8 mouse cellular contexts compared by ENCODE assay signal in the genomic region with DNA sequence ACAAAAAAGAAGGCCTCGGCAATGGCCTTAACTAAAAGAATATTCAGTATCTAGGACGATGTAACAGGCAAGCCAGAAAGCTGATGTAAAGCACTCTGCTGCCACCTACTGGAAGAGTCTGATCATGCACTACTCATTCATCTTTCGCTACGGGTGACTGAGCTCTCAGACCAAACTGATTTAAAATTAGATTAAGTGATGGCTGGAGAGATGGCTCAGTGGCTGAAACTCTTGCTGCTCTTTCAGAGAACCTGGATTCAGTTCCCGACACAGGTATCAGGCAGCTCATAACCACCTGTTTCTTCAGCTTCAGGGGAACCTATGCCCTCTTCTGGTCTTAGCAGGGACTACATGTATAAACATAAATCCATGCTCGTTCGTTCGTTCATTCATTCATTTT. TPM values are rescaled to one million over a fixed set of nuclear protein-coding genes. Genes with fewer than 3 reads are reported as not detected.
DNase-seq lines count a peak whose midpoint lies in the region; ATAC-seq lines count a peak whose summit lies in the region.

No protein-coding gene starts in this region.

- ATAC-seq in kidney, embryonic 14.5 days (ENCODE audit: low FRiP score, low TSS enrichment), result no peak
- 0 out of 2 replicates have a peak, but pooled peaks have one; percentile 54 for ATAC-seq in intestine, embryonic 14.5 days (replicated peaks; ENCODE audit: low FRiP score, low TSS enrichment, low read depth)
- ATAC-seq in midbrain, embryonic 11.5 days (ENCODE audit: low FRiP score), result 0 out of 2 replicates have a peak, but pooled peaks have one; percentile 48

- H3K36me3 ChIP-seq in kidney, embryonic 14.5 days (ENCODE audit: control insufficient read depth, insufficient read depth, low read length), result peaks cover 25% of the 10 kb centered on the region
- H3K36me3 ChIP-seq in intestine, embryonic 14.5 days (ENCODE audit: control insufficient read depth, insufficient read depth, low read length), result peaks cover 33% of the 10 kb centered on the region
- H3K36me3 ChIP-seq in midbrain, embryonic 11.5 days (ENCODE audit: control insufficient read depth, insufficient read depth, low read length), result peaks cover 4% of the 10 kb centered on the region

- 19% methylated on average over 8 of the region's 8 CpGs for WGBS in kidney, embryonic 14.5 days
- WGBS in intestine, embryonic 14.5 days, result 16% methylated on average over 8 of the region's 8 CpGs
- 26% methylated on average over 8 of the region's 8 CpGs for WGBS in midbrain, embryonic 11.5 days

- peaks cover 6% of the 10 kb centered on the region; the same call in 1 of the 2 replicates for H3K4me1 ChIP-seq in kidney, embryonic 14.5 days (ENCODE audit: control insufficient read depth, insufficient read depth, low read length)
- no peaks in the 10 kb centered on the region for H3K4me1 ChIP-seq in intestine, embryonic 14.5 days (replicated peaks; ENCODE audit: control insufficient read depth, insufficient read depth, low read length)
- no peaks in the 10 kb centered on the region for H3K4me1 ChIP-seq in midbrain, embryonic 11.5 days (ENCODE audit: control insufficient read depth, insufficient read depth, low read length)

- H3K9me3 ChIP-seq in kidney, embryonic 14.5 days (ENCODE audit: control insufficient read depth, low read length), result no peaks in the 10 kb centered on the region
- no peaks in the 10 kb centered on the region for H3K9me3 ChIP-seq in intestine, embryonic 14.5 days (ENCODE audit: control insufficient read depth, low read length)
- H3K9me3 ChIP-seq in midbrain, embryonic 11.5 days (ENCODE audit: control insufficient read depth, low read length), result no peaks in the 10 kb centered on the region

- H3K4me2 ChIP-seq in kidney, embryonic 14.5 days (replicated peaks; ENCODE audit: low read depth, low read length), result no peak overlapping the region
- no peak overlapping the region for H3K4me2 ChIP-seq in intestine, embryonic 14.5 days (ENCODE audit: low read length)
- H3K4me2 ChIP-seq in midbrain, embryonic 11.5 days, result no peak overlapping the region

- no peaks in the 10 kb centered on the region for H3K27me3 ChIP-seq in kidney, embryonic 14.5 days (ENCODE audit: control insufficient read depth, insufficient read depth, low read length)
- no peaks in the 10 kb centered on the region for H3K27me3 ChIP-seq in intestine, embryonic 14.5 days (replicated peaks; ENCODE audit: control insufficient read depth, insufficient read depth, low read length)
- no peaks in the 10 kb centered on the region for H3K27me3 ChIP-seq in midbrain, embryonic 11.5 days (ENCODE audit: control insufficient read depth, insufficient read depth, low read length)

- H3K27ac ChIP-seq in kidney, embryonic 14.5 days (ENCODE audit: low read depth, low read length), result no peak overlapping the region
- H3K27ac ChIP-seq in intestine, embryonic 14.5 days (ENCODE audit: low read depth), result no peak overlapping the region
- no peak overlapping the region for H3K27ac ChIP-seq in midbrain, embryonic 11.5 days (ENCODE audit: low read depth, low read length)

- H3K4me3 ChIP-seq in kidney, embryonic 14.5 days (ENCODE audit: low read length), result no peak overlapping the region
- no peak overlapping the region for H3K4me3 ChIP-seq in intestine, embryonic 14.5 days (ENCODE audit: low read depth, low read length)
- no peak overlapping the region for H3K4me3 ChIP-seq in midbrain, embryonic 11.5 days (ENCODE audit: low read depth, low read length)

- intact Hi-C loops in gastrocnemius, postnatal 36 days (cut with DNase I), result loop anchor here (1.0 to 5.0 kb wide), 2 partner anchors 227 to 349 kb away; no protein-coding TSS in a partner anchor
- intact Hi-C loops in left cerebral cortex, postnatal 25 days (cut with DNase I), result loop anchor here (1.0 to 5.0 kb wide), 4 partner anchors 227 to 554 kb away; a partner anchor contains a TSS

- no peak overlapping the region for H3K9ac ChIP-seq in kidney, embryonic 14.5 days (ENCODE audit: low read depth, low read length)
- no peak overlapping the region for H3K9ac ChIP-seq in intestine, embryonic 14.5 days (ENCODE audit: low read length)
- H3K9ac ChIP-seq in midbrain, embryonic 11.5 days (ENCODE audit: low read length), result no peak overlapping the region

- DNase-seq in kidney, adult 11 months, result peak; percentile 71
- DNase-seq in embryo, embryonic 11.5 days (ENCODE audit: low read depth, low spot score), result peak; percentile 71
- peak; percentile 40 to 60 for DNase-seq in gastrocnemius, postnatal 36 days
- DNase-seq in intestine, embryonic 14.5 days (ENCODE audit: low spot score), result peak; percentile 93
- peak; percentile 86 to 87 for DNase-seq in left cerebral cortex, postnatal 25 days (ENCODE audit: low spot score in 2 of 2)
- peak; percentile 96 for DNase-seq in midbrain, embryonic 11.5 days (ENCODE audit: low spot score, missing footprints)
- peak; percentile 63 for DNase-seq in skeletal muscle tissue, adult 2 months (ENCODE audit: low read depth, low spot score)

RNA-seq across cellular contexts. Expression of a gene that starts 27.8 kb away (rescaled TPM):
- polyA plus RNA-seq in kidney, embryonic 14.5 days (2014; fragmentation: Nextera tagmentation; extraction: Ambion mirVana), result 10.7 and 19.6 TPM in 2 replicates
- 1 to 10 TPM; 7.8 to 8.2 TPM for total RNA-seq in gastrocnemius, postnatal 36 days (2021)
- polyA plus RNA-seq in intestine, embryonic 14.5 days (2014; fragmentation: Nextera tagmentation; extraction: Ambion mirVana), result 14.6 and 15.2 TPM in 2 replicates
- 10 to 100 TPM; 20.3 to 24.3 TPM for total RNA-seq in left cerebral cortex, postnatal 25 days (2021)
- 15.8 and 17.0 TPM in 2 replicates for polyA plus RNA-seq in midbrain, embryonic 11.5 days (2014; fragmentation: Nextera tagmentation; extraction: Ambion mirVana)

RNA-seq across cellular contexts. Expression of a gene that starts 28.1 kb away (rescaled TPM):
- 17.3 and 23.1 TPM in 2 replicates for polyA plus RNA-seq in kidney, embryonic 14.5 days (2014; fragmentation: Nextera tagmentation; extraction: Ambion mirVana)
- 1 to 10 TPM; 3.5 to 5.1 TPM for total RNA-seq in gastrocnemius, postnatal 36 days (2021)
- 19.3 and 20.5 TPM in 2 replicates for polyA plus RNA-seq in intestine, embryonic 14.5 days (2014; fragmentation: Nextera tagmentation; extraction: Ambion mirVana)
- total RNA-seq in left cerebral cortex, postnatal 25 days (2021), result 1 to 10 TPM; 8.3 to 8.5 TPM
- polyA plus RNA-seq in midbrain, embryonic 11.5 days (2014; fragmentation: Nextera tagmentation; extraction: Ambion mirVana), result 24.7 and 27.1 TPM in 2 replicates
